Mouse (Mus musculus) spleen, postnatal 36 days (tissue): ENCODE measurements around the gene Prkd1.

Experiments
- DNase-seq, 2 experiments: peaks; one replicate each; pipeline ENCODE4 v3.0.0; 2022; ENCODE audit warnings: low spot score in 2 of 2, mixed read lengths in 1 of 2

The Prkd1 gene

DNA sequence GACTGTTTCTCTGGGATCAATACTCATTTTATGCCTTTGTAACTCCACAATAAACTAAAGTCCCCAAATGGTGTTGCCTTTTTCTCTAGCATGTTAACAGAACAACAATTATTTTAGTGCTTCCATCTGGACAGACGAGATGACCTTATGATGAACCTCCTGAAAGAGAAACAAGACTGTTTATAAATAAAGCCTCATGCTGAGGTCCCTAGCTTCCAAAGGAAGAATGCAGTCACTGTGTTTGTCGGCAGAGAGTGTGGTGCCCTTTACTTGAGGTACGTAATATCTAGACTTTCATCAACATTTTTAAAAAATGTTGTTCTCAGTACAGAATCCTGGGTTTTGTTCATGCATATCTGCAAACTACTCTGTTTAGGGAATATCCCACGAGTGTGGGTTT lies 90.7 kb downstream of the Prkd1 start:
- no peak for DNase-seq

DNA sequence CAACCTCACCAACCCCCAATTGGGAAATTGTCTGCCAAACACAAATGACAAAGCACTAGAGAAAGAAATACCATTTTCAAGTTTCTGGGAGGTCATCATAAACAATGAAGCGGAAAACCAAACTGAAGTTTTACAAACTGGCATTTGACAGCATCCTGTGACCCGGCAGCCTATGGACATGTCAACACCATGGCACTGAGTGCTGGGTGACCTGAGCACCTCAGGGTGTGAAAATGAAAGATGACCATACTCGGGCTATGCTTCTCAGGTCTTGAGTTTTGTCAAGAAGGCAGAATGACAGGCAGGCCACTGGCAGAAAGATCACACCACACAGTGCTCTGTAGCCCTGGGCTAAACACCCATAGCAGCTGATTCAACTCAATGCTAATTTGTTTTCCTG lies 94.7 kb downstream of the Prkd1 start:
- no peak for DNase-seq

DNA sequence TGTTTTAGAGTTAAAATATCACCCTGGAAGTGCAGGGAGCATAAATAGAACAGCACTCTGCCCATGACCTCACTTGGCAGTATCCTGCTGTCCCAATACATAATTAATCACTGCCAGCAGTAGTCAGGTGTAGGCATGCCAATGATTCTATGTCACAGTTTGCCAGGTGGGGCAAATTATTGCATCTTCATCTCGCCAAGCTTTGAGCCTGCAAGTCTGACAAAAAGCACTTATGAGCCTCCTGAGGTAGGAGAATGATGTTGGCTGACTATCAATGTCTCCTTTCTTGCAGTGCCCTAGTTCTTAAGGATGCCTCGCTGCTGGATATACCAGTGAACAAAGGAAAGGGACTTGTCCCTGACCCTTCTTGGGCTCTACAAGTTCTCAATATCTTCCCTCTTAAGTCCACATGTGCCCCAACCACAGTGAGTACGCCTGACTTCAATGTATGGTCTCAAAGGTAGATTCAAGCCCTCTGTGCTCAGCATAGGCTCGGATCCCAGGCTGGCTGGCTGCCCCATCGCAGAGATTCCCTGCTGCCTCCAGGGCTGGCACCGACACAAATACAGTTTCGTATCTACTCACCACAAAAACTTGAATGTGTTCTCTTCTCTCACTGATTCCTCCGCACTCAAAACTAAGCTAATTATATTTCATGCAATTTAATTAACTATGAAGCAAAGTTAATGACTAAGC lies 98.9 kb downstream of the Prkd1 start:
- DNase-seq: no peak

DNA sequence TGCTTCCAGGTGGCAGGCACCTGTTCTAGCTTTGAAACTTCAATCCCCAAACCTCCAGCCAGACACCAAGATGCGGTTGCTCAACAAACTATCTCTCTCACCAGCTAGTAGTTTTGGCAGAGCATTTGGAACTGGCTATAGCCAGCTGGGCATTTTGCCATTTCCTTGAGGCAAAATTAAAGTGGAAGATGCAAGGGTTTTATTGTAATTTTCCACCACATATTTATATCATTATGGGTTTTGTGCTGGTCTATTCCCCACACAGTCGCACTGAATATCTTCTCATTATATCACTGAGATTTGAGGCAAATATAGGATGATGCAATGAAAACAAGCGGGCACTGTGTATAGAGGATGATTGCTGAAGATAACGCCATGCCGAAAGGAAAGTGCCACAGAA lies 102.5 kb downstream of the Prkd1 start:
- DNase-seq: no peak

DNA sequence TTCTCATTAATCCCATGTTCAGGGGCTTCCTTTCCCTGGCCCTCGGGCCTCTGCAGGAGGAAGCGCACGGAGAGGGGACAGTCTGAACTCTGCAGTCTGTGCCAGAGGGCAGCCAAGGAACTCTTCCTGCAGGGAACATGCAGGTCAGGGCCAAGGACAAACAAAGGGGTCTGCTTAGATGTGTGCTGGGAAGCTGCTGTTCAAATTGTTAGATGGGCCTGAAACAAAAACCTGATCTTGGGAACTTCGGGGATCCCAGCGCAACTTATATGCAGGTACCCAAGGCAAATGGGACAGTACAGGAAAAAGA lies 103.3 kb downstream of the Prkd1 start:
- DNase-seq: no peak

DNA sequence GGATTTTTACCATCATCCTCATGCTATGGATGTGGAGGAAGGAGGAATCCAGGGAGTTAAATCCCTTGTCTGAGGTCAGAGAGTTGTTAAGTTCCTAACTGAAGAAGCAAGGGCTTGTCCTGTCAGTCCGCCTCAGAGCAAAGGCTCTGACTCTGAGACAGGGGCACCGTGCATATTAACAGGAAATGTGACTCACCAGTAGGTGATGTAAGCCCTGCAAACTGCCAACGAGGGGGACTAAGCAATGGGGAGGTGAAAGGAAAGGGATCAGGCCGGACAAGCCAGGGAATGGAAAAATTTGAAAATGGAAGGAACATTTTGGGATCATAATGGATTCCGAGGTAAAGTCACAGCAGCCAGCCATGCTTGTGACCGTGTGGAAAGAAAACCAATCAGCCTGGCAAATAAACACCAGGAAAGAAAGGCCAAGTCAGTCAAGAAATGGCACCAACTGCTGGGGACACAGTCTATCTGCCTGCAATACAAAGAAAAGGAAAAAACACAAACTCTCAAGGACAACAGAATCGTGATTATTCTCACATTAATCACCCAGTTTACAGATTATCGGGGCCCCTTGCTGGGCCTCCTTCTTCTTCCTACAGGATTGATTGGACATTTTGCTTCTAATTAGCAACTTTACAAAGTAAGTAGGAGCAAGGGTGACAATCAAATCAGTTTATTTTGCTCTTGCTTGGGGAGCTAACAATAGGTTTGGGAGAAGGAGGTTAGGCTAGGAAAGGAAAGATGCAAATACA lies 103.9 kb downstream of the Prkd1 start:
- no peak for DNase-seq

DNA sequence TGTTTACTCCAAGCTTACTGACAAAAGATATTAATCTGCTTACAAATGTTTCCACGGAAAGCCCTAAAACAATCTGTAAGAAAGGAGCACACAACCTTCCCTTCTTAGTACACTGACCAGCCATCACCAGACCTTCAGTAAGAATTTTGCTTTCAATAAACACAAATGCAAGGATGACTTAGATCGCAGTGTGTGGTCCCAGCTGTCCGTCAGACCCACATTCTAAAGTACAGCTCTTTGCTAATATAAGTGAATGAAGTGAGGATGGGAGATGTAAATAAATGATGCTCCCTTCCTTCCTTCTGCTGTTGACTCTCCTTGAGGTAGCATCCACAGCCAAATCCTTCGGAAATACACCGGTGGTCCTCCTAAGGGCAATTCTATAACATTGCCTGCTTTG lies 108.1 kb downstream of the Prkd1 start:
- no peak for DNase-seq

DNA sequence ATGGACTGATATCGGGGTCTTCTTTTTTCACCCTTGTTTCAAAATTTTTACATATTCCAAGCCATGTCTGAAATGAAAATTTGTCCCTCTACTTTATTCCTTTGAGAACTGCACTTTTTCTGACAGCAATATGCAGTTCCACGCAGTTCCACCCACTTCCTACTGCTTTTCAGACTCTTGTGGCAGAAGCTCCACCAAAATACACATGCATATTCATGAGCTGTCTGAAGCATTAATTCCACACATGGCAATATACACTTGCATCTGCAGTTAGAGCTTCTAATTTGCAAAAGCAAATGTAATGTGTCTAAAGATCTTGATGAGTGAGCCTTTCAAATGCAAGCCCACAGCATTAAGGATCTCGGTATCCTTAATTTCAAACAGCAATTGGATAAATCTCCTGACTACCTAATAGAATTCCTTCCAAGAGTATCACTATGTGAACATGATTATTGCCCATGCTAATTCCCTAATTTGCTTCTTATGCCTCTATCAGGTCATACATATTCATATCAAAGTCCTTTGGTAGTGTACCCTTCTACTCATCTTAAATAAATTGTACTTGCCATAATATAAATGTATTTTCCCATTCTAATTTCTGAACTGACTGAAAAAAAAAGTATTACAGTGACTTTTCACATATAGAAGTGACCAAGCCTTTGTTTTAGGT lies 110.5 kb downstream of the Prkd1 start:
- no peak for DNase-seq

DNA sequence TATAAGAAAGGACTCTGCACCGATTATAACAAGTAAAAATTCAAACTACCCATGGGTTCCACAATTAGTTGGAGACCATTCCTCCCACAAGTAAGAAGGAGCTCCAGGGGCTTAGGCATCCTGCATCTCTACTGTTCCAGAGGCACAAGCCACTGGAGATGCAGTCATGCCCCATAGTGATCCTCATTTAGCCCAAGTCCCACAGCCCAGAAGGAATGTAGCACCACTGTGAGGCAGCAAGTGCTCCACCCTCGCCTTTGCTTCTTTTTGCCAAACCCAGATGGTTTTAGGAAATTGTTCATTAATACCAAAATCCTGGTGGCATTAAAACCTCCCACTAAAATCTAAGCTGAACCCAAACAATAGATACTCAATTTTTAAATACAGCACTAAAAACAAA lies 111.1 kb downstream of the Prkd1 start:
- DNase-seq: no peak

DNA sequence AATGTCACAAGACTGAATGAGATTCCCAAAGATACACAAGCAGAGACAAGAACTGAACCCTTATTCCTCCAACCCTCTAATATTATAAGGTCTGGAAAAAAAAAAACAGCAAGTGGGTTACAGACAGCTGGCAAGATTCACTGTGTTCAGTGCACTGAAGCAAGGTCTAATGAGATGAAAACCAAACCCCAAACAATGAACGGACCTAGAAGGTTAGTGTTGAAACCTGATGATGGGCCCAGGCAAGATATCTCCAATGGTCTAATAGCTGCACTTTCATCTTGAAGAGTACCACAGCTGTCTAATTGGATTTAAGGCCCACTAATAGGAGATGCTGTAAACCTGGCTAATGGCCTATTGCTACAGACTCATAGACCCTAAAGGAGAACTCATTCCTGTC lies 111.9 kb downstream of the Prkd1 start:
- no peak for DNase-seq

DNA sequence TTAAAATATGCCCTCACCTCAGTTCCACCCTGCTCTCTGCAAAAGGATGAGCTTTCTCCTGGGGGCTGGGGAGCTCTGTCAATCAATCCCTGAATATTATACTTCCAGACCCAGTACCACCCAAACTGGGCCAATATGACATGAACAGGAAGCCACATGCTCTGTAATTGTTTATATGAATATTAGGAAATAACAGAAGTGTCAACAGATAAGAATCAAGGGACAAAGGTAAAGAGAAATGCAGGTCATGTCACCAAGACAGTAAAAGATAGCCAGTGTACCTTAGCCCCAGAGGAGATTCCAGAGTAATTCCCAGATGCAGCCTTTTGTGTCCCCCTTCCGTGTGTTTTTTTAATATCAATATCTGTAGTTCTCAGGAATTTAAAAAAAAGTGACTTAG lies 120.3 kb downstream of the Prkd1 start:
- DNase-seq: no peak

DNA sequence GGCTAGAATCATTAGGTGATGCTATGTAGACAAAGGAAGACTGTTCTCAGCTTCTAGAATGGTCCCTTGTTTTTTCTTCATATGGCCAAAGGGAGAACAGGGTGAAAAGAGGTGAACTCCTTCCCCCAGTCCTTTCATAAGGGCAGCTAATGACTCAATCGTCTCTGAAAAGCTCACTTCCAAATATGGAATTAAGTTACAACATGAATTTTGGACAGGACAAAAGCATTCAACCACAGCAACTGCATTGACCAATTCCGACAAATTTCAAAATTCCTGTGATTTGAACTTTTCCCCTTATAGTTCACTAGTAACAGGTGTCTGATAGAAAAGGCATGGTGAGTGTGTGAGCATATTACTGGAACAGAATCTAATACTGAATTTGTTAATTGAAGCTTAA lies 124.8 kb downstream of the Prkd1 start:
- no peak for DNase-seq

DNA sequence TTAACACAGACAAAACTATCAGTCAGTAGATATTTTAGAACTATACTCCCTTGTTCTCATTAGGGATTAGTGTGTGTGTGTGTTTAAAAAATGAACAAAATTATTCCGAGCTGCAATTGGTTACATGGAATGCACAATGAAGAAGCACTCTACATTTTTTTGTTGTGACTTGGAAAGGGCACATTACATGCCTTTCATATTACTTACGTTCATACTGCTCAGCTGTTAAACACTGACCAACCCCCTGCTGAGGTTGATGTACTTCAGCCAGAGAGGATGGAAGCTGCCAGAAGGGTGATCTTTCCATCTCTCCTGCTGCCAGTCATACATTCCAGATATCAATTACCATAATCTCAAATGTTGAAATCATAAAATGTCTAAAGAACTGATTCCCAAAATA lies 134.4 kb downstream of the Prkd1 start:
- DNase-seq: no peak

DNA sequence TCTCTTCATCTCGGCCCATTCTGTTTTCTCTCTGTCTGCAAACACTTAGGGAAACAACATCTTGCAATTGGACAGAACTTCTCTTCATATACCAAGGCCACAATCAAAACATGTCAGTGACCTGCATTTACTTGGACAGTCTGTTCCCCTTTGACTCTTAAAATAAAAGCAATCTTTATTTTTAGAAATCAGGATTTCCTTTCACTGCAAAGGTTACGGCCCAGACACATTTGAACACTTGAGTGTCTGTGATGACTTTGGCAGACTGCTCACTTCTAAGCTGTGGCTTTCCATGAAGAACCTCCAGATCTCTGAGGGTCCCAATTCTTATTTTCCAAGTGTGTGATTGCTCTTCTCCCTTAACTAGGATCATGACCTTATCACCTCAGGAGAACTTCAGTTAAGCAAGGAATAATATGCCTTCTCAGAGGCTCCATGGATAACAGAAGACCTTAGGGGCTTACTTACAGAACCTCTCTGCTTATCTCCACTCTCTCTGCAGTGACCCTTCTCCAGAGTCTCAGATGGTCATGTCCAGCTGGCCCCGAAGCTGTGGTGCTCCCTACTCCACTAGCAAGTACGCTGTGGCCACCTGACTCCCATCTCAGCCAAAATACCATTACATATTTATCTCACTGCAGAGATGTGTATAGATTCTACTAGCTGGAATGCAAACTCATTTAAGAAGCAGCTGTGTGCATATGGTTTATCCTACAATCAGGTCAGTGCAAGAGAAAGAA lies 137.2 kb downstream of the Prkd1 start:
- no peak for DNase-seq

DNA sequence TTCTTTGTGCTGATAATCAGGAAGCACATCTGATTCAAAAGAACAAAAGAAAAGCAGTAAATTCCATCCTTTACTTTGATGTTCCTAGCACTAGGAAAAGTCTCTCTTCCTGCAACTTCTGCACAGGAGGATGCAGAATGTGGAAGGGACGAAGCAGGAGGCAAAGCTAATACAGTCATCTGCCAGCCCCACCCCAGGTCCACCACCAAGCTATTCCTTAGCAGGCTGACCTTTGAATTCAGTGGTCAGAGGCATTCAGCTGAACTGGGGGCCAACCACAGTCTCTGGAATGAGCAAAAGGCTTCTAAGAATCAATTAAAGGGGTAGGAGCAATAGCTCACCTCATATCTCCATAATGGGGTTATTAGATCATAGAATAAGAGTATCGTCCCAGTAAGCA lies 140.1 kb downstream of the Prkd1 start:
- no peak for DNase-seq

DNA sequence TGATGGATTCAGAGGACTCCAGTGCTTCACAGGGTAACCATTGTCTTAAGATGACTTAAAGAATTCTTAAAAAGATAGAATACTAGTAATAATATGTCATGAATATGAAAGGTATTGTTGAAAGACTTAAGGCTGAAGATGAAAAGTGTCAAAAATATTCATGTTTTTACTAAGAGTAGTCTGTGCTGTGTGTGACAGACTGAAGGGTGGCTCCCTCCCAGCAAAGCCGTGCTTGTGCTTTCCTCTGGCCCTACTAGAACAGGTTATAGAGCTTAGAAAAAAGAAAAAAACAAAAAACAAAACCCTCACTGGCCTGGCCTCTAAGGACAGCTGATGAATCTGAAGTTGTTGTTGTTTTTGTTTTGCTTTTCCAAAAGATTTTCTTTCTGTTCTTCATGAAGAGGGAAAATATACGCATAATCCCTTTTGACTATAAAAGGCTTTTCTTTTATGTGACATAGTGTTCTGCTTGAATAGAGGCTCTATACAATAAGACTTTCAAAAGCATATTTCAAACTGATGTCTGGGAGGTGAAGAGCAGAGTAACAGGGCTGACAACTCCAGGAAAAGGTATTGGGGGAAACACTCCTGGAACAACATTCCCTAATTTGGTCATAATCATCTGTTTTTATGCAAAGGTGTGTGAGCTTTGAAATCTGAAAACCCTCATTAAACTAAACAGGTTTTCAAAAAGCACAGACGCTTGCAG lies 148.9 kb downstream of the Prkd1 start:
- no peak for DNase-seq

DNA sequence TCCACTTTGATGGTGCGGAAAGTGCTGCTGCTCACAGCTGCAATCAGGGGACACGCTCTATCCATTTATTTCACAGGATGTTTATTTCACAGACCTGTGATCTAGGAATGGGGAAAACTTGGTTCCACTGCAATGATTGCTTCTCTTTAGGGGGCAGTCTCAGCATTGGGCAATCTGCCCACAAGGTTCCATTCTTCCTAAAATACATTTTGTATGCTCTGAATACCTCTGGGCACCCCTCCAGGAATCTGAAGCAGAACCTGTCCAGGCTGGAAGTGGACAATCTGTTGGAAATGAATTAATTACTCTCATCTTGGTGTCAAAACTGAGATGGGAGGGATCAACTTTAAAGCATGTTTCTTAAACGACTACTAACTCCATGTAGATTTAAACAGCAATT lies 152.9 kb downstream of the Prkd1 start:
- DNase-seq: no peak

DNA sequence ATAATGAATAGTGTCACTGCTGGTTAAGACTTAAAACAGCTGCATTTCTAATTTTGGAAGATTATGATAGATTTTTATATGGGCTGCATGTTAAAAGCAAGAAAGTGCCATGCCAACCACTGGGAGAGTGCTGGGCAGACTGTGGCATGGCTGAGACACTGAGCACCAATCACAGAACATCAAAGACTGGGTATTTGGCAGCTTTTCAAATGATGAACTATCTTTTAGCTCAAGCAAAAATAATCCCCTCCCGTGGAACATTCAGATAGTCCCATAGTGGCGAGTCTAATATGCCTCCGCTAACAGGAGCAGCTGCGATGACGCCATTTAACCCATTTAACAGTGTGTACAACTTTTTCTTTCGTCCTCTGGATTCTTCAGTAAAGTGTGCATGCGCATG lies 169.1 kb downstream of the Prkd1 start:
- no peak for DNase-seq

DNA sequence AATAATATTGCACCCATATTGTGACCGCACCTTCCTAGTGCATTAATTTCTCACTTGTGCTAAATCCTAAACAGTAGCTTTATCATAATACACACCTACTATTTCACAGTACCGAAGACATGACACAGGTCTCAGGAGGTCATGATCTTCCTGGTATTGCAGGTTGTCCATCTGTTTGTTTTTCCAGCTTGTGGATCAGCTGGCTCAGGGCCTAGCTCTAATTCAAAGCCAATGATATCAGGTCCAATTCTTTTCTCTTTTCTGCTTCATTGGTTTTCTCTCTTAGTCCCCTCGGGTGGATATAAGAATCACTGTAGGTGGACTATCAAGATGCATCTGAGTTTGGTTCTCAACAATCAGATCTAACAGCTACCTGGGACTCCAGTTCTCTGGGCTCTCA lies 191.7 kb downstream of the Prkd1 start:
- no peak for DNase-seq

DNA sequence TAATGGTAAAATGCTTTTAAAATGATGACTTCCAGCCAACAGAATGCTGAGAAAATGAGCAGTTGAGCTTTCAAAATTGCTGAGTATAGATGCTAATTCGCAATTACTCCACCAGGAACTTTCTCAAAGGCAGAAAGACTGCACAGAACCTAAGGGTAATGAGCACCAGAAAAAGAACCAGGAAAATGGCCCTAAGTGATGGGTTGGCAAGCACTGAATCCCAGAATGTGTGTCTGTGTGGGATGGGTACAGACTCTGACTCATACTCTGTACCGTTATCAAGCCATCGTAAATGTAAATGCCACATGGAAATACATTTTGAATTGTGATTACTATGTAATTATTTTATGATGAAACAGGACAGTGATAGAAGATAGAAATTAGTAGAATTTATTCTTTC lies 197.1 kb downstream of the Prkd1 start:
- DNase-seq: no peak

DNA sequence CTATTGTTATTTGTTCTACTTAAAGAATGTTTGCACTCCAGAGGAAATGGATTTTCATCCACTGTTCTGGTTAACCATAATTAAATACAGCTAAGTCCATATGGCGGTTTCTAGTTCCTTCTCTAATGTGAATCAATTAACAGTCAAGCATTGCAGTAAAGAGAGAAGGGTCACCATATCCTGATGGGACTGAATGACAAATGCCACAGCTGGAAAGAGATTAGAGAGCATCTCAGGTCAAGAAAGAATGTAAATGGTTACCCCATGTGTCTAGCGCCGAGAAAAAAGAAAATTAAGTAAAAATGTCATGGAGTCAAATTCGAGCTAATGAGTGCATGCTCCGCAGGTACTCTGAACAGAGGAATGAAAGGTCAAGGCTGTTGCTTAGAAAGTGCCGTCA lies 212.2 kb downstream of the Prkd1 start:
- no peak for DNase-seq

DNA sequence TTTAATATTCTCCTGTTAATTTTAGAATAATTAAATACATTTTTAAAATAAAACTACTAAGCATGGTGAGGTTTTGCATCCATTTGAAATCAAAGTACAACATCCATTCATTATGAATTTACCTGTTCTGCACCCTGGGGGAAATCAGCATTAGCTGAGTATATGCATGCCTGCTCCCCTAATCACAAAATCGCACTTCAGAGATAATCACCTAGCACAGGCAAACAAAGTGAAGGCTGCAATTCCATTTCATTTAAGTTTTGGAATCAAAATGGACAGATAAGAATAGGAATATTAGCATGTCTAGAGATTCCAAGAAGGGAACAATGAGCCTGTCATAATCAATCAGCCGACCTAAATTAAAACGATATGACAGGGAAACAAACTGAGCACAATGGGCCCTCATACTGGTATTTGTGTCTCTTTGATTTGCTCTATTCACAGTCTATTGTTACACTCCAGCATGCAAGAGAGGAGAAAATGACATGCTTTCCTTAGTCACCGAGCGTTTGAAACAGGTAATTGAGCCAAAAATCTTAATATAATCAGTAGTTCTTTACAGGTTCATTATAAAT lies 218.7 kb downstream of the Prkd1 start:
- no peak for DNase-seq
